Mouse (Mus musculus) T-cell, adult 2 months (primary cell): Measurements from ENCODE around the gene Usp6nl.
A peak's percentile ranks its signal among the peaks of the same experiment; 100 is the strongest.

Source experiments
- DNase-seq: peaks from one replicate; pipeline ENCODE4 v3.0.0; 2022; ENCODE audit warnings: low spot score

The Usp6nl gene

GRCm38 (mm10) chr2:6322376-6322901 lies at the start of gene Usp6nl:
TSS of gene Usp6nl (plus strand) at chr2:6322667.
- DNase-seq, result peak; percentile 79

- DNase-seq, result peak; percentile 10
These were observed 49.0 kb upstream of the Usp6nl start for GRCm38 (mm10) chr2:6273392-6273845.

- peak; percentile 12 for DNase-seq
These were observed 43.5 kb upstream of the Usp6nl start for GRCm38 (mm10) chr2:6278813-6279530.

GRCm38 (mm10) chr2:6279614-6280301 lies 42.7 kb upstream of the Usp6nl start:
- no peak for DNase-seq

- DNase-seq, result no peak
These were observed 38.9 kb upstream of the Usp6nl start for GRCm38 (mm10) chr2:6283569-6283968.

GRCm38 (mm10) chr2:6284784-6285183 lies 37.7 kb upstream of the Usp6nl start:
- DNase-seq, result no peak

- DNase-seq, result no peak
These were observed 36.7 kb upstream of the Usp6nl start for GRCm38 (mm10) chr2:6285794-6286193.

- DNase-seq, result no peak
These were observed 28.5 kb upstream of the Usp6nl start for GRCm38 (mm10) chr2:6293825-6294444.

- DNase-seq, result no peak
These were observed 27.4 kb upstream of the Usp6nl start for GRCm38 (mm10) chr2:6294993-6295628.

- DNase-seq, result no peak
These were observed 17.7 kb upstream of the Usp6nl start for GRCm38 (mm10) chr2:6304768-6305167.

GRCm38 (mm10) chr2:6306861-6307260 lies 15.6 kb upstream of the Usp6nl start:
- DNase-seq, result no peak

- DNase-seq, result peak; percentile 36
These were observed 13.1 kb upstream of the Usp6nl start for GRCm38 (mm10) chr2:6309373-6309821.

GRCm38 (mm10) chr2:6312764-6313163 lies 9.7 kb upstream of the Usp6nl start:
- DNase-seq, result no peak

- DNase-seq, result no peak
These were observed 8.7 kb upstream of the Usp6nl start for GRCm38 (mm10) chr2:6313733-6314132.

- no peak for DNase-seq
These were observed 2.3 kb upstream of the Usp6nl start for GRCm38 (mm10) chr2:6320153-6320552.

GRCm38 (mm10) chr2:6321769-6322375 lies 595 bp upstream of the Usp6nl start:
- no peak for DNase-seq

GRCm38 (mm10) chr2:6322938-6323521 lies 563 bp downstream of the Usp6nl start:
- DNase-seq, result peak; percentile 33

GRCm38 (mm10) chr2:6325646-6326045 lies 3.2 kb downstream of the Usp6nl start:
- DNase-seq, result no peak

GRCm38 (mm10) chr2:6328927-6329326 lies 6.5 kb downstream of the Usp6nl start:
- no peak for DNase-seq

GRCm38 (mm10) chr2:6330756-6331155 lies 8.3 kb downstream of the Usp6nl start:
- no peak for DNase-seq
